Mouse (Mus musculus): ENCODE data around the gene Plekhg3. TPM values are rescaled to one million over a fixed set of nuclear protein-coding genes. Genes with fewer than 3 reads are reported as not detected.

The Plekhg3 gene
- polyA plus RNA-seq (2021; fragmentation: Nextera tagmentation), result 3.9 and 4.6 TPM in 2 replicates
- long read RNA-seq, experiment 1, partial matches to known transcripts, result 6 of 6 reads
- long read RNA-seq, experiment 1, other reads (novel, unspliced or antisense), result 0 of 6 reads
- long read RNA-seq, experiment 2, full-length matches to known transcripts, result 1 of 18 reads
- long read RNA-seq, experiment 2, partial matches to known transcripts, result 10 of 18 reads
- long read RNA-seq, experiment 2, other reads (novel, unspliced or antisense), result 7 of 18 reads

DNA sequence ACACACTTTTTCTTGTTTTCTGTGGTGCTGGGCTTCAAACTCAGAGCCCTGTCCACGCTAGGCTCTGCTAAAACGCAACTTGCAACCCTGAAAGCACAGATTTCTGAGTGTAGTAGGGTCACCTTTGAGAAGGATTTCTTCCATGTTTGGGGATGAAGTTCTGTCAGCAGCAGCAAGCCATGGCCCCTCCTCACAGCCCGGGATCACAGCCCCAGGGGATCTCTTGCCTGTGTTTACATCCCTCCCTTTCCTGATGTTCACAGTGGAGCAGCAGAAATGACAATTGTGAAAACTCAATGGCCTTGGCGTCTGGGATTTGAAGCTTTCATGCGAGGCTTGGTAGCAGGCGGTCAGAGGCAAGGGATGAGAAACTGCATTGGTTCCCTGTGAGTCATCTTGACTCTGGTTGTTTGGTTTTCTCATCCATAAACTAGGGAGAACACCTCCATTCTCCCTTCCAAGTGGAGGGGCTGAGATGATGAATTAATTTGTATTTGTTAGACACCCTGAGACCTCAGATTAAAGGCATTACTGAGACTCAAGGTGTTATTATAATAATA, at the start of gene Plekhg3:
Gene Plekhg3, plus strand, starts transcription at position 312 of the 560 bp plus-strand sequence.

Small RNA genes lying within 50 kb of the gene (microRNA-seq; reads per million reads assigned to microRNA genes)
- not detected for gene Mir5135

Other genes with a start within 250 kb of the Plekhg3 start
- gene Akap5, start 206.0 kb upstream of the Plekhg3 start, polyA plus RNA-seq (2021; fragmentation: Nextera tagmentation), result 14.5 and 20.9 TPM in 2 replicates
- gene Zbtb25, start 161.3 kb upstream of the Plekhg3 start, polyA plus RNA-seq (2021; fragmentation: Nextera tagmentation), result 10.0 and 11.4 TPM in 2 replicates
- gene Zbtb1, start 160.6 kb upstream of the Plekhg3 start, polyA plus RNA-seq (2021; fragmentation: Nextera tagmentation), result 2.1 and 2.3 TPM in 2 replicates
- gene Hspa2, start 126.7 kb upstream of the Plekhg3 start, polyA plus RNA-seq (2021; fragmentation: Nextera tagmentation), result 117 and 119 TPM in 2 replicates
- 3.1 and 5.1 TPM in 2 replicates for gene Ppp1r36, start 113.4 kb upstream of the Plekhg3 start, polyA plus RNA-seq (2021; fragmentation: Nextera tagmentation)
- 10.2 and 11.1 TPM in 2 replicates for gene Sptb, start 179.7 kb downstream of the Plekhg3 start, polyA plus RNA-seq (2021; fragmentation: Nextera tagmentation)
- gene Churc1, start 234.6 kb downstream of the Plekhg3 start, polyA plus RNA-seq (2021; fragmentation: Nextera tagmentation), result 228 and 286 TPM in 2 replicates
- gene Fntb, start 234.7 kb downstream of the Plekhg3 start, polyA plus RNA-seq (2021; fragmentation: Nextera tagmentation), result 14.2 and 14.9 TPM in 2 replicates